Mouse (Mus musculus): ENCODE data around the gene Gm16434.
"Not testable (repeated sequence)": the region's sequence is repeated elsewhere in the genome, so short reads cannot be mapped to it uniquely, and the experiment has no call there.

Gene Gm16434

DNA sequence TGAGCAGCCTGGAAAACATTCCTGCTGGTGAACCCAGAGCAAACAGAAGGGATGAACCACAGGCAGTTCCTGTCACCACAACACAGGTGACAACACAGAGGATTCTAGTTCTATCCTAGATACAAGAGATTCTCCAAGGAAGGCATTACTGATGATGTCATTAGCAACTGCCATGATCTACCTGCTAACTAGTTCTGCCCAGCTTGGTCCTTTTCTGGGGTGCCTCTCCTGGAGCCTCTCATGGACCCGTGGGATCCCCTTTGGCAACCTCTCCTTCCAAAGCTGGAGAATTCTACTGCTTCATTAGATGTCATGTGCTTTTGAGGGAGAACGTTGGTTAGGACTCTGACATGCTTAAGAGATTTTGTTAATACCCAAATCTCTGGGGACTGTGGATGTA is at the start of gene Gm16434:
Gm16434 (minus strand) TSS at position 101 of the 400 bp plus-strand sequence.
- DNase-seq, result not testable (repeated sequence)

DNA sequence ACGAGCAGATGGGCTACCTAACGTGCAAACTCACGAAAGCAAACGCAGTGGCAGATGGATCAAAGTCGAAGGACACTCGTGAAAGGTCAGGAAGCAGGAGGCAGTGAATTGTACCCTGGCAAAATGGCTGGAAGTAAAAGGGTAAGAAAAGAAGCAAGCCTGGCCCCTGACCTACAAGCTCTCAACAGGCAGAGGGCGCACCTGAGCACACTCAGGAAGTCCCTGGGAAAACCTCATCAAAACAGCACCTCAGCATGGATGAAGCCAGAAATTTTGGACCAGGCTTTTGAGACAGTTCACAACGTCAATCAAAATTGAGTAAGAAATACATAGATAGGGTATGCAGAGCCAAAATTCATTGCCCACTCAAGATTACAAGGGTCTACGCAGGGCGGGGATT is 49.2 kb upstream of the Gm16434 start:
- DNase-seq, result peak; percentile 55

DNA sequence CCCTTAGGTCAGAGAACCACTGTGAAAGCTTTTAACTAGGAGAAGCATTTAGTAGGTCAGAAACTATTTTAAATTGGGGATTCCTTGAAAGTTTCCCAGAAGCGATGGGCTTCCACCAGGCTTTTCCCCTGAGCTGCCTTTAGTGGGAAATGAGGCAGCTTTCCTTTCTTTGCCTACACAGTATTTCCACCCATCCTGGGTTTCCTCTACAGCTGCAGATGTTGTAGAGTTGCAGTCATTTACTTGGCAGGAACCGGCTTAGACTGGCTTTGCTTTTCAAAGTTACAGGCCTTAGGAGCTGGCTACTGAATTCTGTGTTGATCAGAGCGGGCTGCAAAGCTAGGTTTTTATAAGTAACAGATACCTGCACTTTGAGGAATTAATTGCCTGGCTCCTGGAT is 5.7 kb upstream of the Gm16434 start:
- peak; percentile 94 for DNase-seq

DNA sequence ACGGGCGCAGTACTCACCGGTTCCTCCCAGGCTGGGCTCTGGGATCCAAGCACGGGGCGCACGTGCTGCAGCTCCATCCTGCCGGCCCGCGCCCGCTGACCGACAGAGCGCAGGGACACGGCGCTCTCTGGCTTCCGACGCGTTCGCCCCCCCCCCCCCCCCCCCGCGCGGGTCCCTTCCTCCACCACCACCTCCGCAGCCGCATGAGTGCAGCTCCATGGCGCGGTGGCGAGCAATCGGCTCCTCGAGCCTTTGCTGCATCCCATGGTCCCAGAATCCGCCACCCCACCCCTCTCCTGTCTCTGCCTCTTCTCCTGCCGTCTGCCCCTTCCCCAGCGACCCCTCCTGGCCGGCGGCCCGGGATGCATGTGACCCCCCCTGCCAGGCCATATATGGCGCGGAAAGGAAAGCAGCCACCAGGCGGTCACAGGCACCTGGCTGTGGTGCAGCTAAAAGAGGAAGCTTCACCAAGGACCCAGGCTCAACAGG is 19.8 kb downstream of the Gm16434 start, which contains the start of gene Gm3512:
Gm3512 (minus strand) TSS at position 51 of the 489 bp plus-strand sequence.
- peak; percentile 85 for DNase-seq

Data from heart, adult 11 months (tissue).